In genomic region chr5:20821122-20821521, GRCm38 (mm10) we compare ENCODE assay signal across 20 mouse cellular contexts.
A peak's percentile ranks its signal among the peaks of the same experiment; 100 is the strongest.
DNase-seq lines count a peak whose midpoint lies in the region; ATAC-seq and TF ChIP-seq lines count a peak whose summit lies in the region.
"Had no signal": no experiment of that assay in that cellular context is flagged by ENCODE, and none has a peak within 500 bp of the region (broad histone marks: within the 10 kb centered on the region; RNA-seq: fewer than 3 reads in every experiment).

No protein-coding gene starts in this region.

- no peak overlapping the region for H3K4me2 ChIP-seq in lung, embryonic 16.5 days (ENCODE audit: low read depth, low read length)
- H3K4me2 ChIP-seq in heart, postnatal 0 days (ENCODE audit: low read depth, low read length) = no peak overlapping the region
- H3K4me2 ChIP-seq: embryonic facial prominence, embryonic 12.5 days; limb, embryonic 13.5 days; liver, embryonic 13.5 days; lung, embryonic 15.5 days; midbrain, embryonic 12.5 days; neural tube, embryonic 12.5 days had no signal

- no peak for TF ChIP-seq CTCF in lung, adult 2 months (IDR thresholded peaks at IDR 0.05; ENCODE audit: insufficient read depth, low read length)
- no peak for TF ChIP-seq CTCF in heart, postnatal 0 days (IDR thresholded peaks at IDR 0.05; ENCODE audit: low read depth)
- TF ChIP-seq CTCF in kidney, adult 2 months (conservative IDR thresholded peaks at IDR 0.05; ENCODE audit: insufficient read depth, insufficient read length, low read depth, low read length) = no peak

- TF ChIP-seq POLR2A in lung, adult 2 months (IDR thresholded peaks at IDR 0.05; ENCODE audit: borderline replicate concordance, extremely low read depth, low read depth, low read length) = no peak
- no peak for TF ChIP-seq POLR2A in kidney, adult 2 months (IDR thresholded peaks at IDR 0.05; ENCODE audit: low read depth, low read length)

- no peak overlapping the region for H3K9ac ChIP-seq in lung, embryonic 16.5 days (ENCODE audit: low read length)
- no peak overlapping the region for H3K9ac ChIP-seq in heart, postnatal 0 days (replicated peaks; ENCODE audit: low read depth, low read length)
- H3K9ac ChIP-seq: embryonic facial prominence, embryonic 12.5 days; limb, embryonic 13.5 days; liver, embryonic 13.5 days; lung, embryonic 15.5 days; midbrain, embryonic 12.5 days; neural tube, embryonic 12.5 days had no signal

- peak; percentile 48; the same call in 1 of the 2 replicates for ATAC-seq in frontal cortex, adult (ENCODE audit: low TSS enrichment)
- no peak for ATAC-seq in lung, embryonic 16.5 days (ENCODE audit: low read depth)
- peak; percentile 67 for ATAC-seq in heart, postnatal 0 days (ENCODE audit: insufficient read depth, low read depth)
- ATAC-seq: forebrain, embryonic 16.5 days; hindbrain, embryonic 16.5 days; intestine, embryonic 16.5 days had no signal

- no peaks in the 10 kb centered on the region for H3K36me3 ChIP-seq in lung, embryonic 16.5 days (ENCODE audit: control insufficient read depth, insufficient read depth, low read length)
- no peaks in the 10 kb centered on the region for H3K36me3 ChIP-seq in heart, postnatal 0 days (replicated peaks; ENCODE audit: control insufficient read depth, insufficient read depth, low read length)
- H3K36me3 ChIP-seq in kidney, adult 2 months (ENCODE audit: control insufficient read depth, insufficient read depth, low read length) = no peaks in the 10 kb centered on the region
- H3K36me3 ChIP-seq: embryonic facial prominence, embryonic 12.5 days; limb, embryonic 13.5 days; liver, embryonic 13.5 days; lung, embryonic 15.5 days; midbrain, embryonic 12.5 days; neural tube, embryonic 12.5 days had no signal

- no peak for TF ChIP-seq EP300 in heart, postnatal 0 days (IDR thresholded peaks at IDR 0.05; ENCODE audit: low read depth)

- no peak overlapping the region for H3K4me3 ChIP-seq in lung, embryonic 16.5 days (ENCODE audit: low read length)
- H3K4me3 ChIP-seq in lung, adult 2 months (replicated peaks; ENCODE audit: extremely low read depth, low read depth, low read length) = no peak overlapping the region
- no peak overlapping the region for H3K4me3 ChIP-seq in heart, postnatal 0 days (ENCODE audit: low read depth, low read length)
- H3K4me3 ChIP-seq in kidney, adult 2 months (ENCODE audit: insufficient read depth, low read depth, low read length) = no peak overlapping the region
- H3K4me3 ChIP-seq: embryonic facial prominence, embryonic 12.5 days; limb, embryonic 13.5 days; liver, embryonic 13.5 days; lung, embryonic 15.5 days; midbrain, embryonic 12.5 days; neural tube, embryonic 12.5 days had no signal

- DNase-seq in frontal cortex, postnatal 10 days (ENCODE audit: low spot score in 2 of 2) = no peak
- DNase-seq in lung, adult 2 months = no peak
- peak; percentile 72 for DNase-seq in heart, postnatal 0 days (ENCODE audit: low spot score)
- no peak for DNase-seq in thymus, postnatal 14 days
- DNase-seq in kidney, adult 2 months = no peak
- DNase-seq: cerebellum, adult 8-10 months; liver, embryonic 13.5 days; thymus, postnatal 36 days had no signal

- H3K4me1 ChIP-seq in lung, embryonic 16.5 days (replicated peaks; ENCODE audit: control insufficient read depth, insufficient read depth, low read length) = peaks cover 2% of the 10 kb centered on the region; the same call in 1 of the 2 replicates
- no peaks in the 10 kb centered on the region; the same call in 1 of the 2 replicates for H3K4me1 ChIP-seq in lung, adult 2 months (ENCODE audit: control insufficient read depth, insufficient read depth, low read length)
- H3K4me1 ChIP-seq in heart, postnatal 0 days (ENCODE audit: control insufficient read depth, insufficient read depth) = peaks cover 22% of the 10 kb centered on the region; the same call in 1 of the 2 replicates
- no peaks in the 10 kb centered on the region for H3K4me1 ChIP-seq in kidney, adult 2 months (ENCODE audit: control insufficient read depth, insufficient read depth, low read length)
- H3K4me1 ChIP-seq: embryonic facial prominence, embryonic 12.5 days; limb, embryonic 13.5 days; lung, embryonic 15.5 days; midbrain, embryonic 12.5 days; neural tube, embryonic 12.5 days had no signal

- no peaks in the 10 kb centered on the region for H3K27me3 ChIP-seq in lung, embryonic 16.5 days (ENCODE audit: control insufficient read depth, insufficient read depth, low read depth, low read length)
- no peaks in the 10 kb centered on the region for H3K27me3 ChIP-seq in heart, postnatal 0 days (ENCODE audit: control insufficient read depth, insufficient read depth, low read length)
- no peaks in the 10 kb centered on the region for H3K27me3 ChIP-seq in kidney, adult 2 months (replicated peaks; ENCODE audit: control insufficient read depth, insufficient read depth, low read length)
- H3K27me3 ChIP-seq: CH12.LX; embryonic facial prominence, embryonic 12.5 days; limb, embryonic 13.5 days; liver, embryonic 13.5 days; lung, embryonic 15.5 days; midbrain, embryonic 12.5 days; neural tube, embryonic 12.5 days had no signal

- peak overlapping the region; percentile 17; the same call in 1 of the 2 replicates for H3K27ac ChIP-seq in lung, embryonic 16.5 days (ENCODE audit: low read length)
- peak overlapping the region; percentile 54 for H3K27ac ChIP-seq in heart, postnatal 0 days (ENCODE audit: low read depth)
- no peak overlapping the region for H3K27ac ChIP-seq in kidney, adult 2 months (ENCODE audit: insufficient read depth, low read depth, low read length)
- H3K27ac ChIP-seq: embryonic facial prominence, embryonic 12.5 days; kidney, postnatal 0 days; limb, embryonic 13.5 days; liver, embryonic 13.5 days; lung, embryonic 15.5 days; midbrain, embryonic 12.5 days; neural tube, embryonic 12.5 days had no signal

- no peaks in the 10 kb centered on the region for H3K9me3 ChIP-seq in lung, embryonic 16.5 days (ENCODE audit: control insufficient read depth, low read length)
- H3K9me3 ChIP-seq in heart, postnatal 0 days (replicated peaks; ENCODE audit: control insufficient read depth, low read length) = no peaks in the 10 kb centered on the region
- H3K9me3 ChIP-seq: embryonic facial prominence, embryonic 12.5 days; limb, embryonic 13.5 days; liver, embryonic 13.5 days; lung, embryonic 15.5 days; midbrain, embryonic 12.5 days; neural tube, embryonic 12.5 days had no signal
